Mouse (Mus musculus): ENCODE data around the gene Cyp2w1.

DNA sequence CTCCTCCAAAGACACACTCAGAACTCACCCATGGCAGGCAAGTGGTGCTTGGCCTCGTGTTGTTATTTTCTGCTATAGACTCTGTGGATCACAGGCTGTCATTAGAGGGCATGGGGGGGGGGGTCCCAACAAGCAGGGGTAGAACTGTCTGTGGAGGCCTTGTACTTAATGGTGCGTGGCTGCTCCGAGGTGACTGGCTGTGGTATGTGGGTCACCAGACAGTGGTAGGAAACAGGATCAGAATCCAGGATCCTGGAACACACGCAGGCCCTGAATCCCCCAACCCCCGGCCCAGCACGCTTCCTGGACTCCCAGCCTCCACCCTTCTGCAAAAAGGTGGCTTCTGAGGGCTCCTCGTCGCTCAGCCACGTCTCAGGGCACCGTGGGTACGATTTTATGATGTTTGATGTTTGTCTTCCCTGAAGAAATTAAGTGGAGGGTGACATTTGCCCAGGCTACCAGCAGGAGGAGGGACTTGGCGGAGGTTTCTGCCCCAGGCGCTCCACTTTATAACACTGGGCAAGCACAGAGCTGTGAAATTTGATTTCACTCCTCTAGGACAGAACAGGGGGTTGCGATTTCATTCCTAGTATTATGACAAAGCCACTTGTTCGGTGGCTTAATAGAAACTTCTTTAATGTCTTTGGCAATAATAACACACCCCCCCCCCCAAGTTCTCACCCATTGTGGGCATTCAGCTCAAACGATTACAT, 19.0 kb upstream of the Cyp2w1 start:
- TF ChIP-seq CTCF (IDR thresholded peaks at IDR 0.05; ENCODE audit: control insufficient read depth, insufficient read depth, insufficient replicate concordance, low read depth, low read length): no peak
- no peak for TF ChIP-seq POLR2A (IDR thresholded peaks at IDR 0.05; ENCODE audit: control insufficient read depth, low read depth, low read length)

Measured in testis, adult 2 months (tissue).